Mouse (Mus musculus) cerebellum, adult 2 months (tissue): ENCODE results near the gene Tnfrsf13b.

Source experiments
- CTCF ChIP-seq: fragments of 200-500 bp; IDR thresholded peaks from 2 replicates; pipeline ENCODE4 v1.5.1; 2011; ENCODE audit warnings: low read depth, mild to moderate bottlenecking, control low read depth, low read length, moderate library complexity, borderline replicate concordance; ENCODE audit not compliant: insufficient read depth
- POLR2A ChIP-seq: fragments of 200-500 bp; IDR thresholded peaks from 2 replicates; pipeline ENCODE4 v1.6.1; 2011; ENCODE audit warnings: low read length, control low read depth, borderline replicate concordance; ENCODE audit not compliant: insufficient read depth

- no peak for TF ChIP-seq CTCF
- TF ChIP-seq POLR2A = no peak
Observed at GRCm38 (mm10) chr11:61175778-61176177, 49.2 kb downstream of the Tnfrsf13b start.
